Mouse (Mus musculus): Measurements from ENCODE around the gene Six2. TPM values are rescaled to one million over a fixed set of nuclear protein-coding genes. Genes with fewer than 3 reads are reported as not detected.

Six2 gene
- polyA plus RNA-seq, 1 experiment from 2014 or later, result not detected

- 5% methylated on average over 21 of the region's 21 CpGs for WGBS (ENCODE audit: insufficient replicate concordance)
- TF ChIP-seq CTCF (IDR thresholded peaks at IDR 0.05; ENCODE audit: low read depth) (no peak), EP300 (IDR thresholded peaks at IDR 0.05; ENCODE audit: low read depth) (no peak)
- Histone ChIP-seq H3K4me1 (ENCODE audit: insufficient read depth) (no peaks in the 10 kb centered on the region), H3K4me2 (ENCODE audit: low read depth, low read length) (no peak overlapping the region), H3K27me3 (ENCODE audit: insufficient read depth, low read length) (peaks cover 86% of the 10 kb centered on the region), H3K9me3 (ENCODE audit: low read length) (no peaks in the 10 kb centered on the region), H3K27ac (ENCODE audit: low read depth) (no peak overlapping the region), H3K36me3 (replicated peaks; ENCODE audit: insufficient read depth, low read length) (no peaks in the 10 kb centered on the region), H3K4me3 (ENCODE audit: low read depth, low read length) (no peak overlapping the region), H3K9ac (replicated peaks) (no peak overlapping the region)
- ATAC-seq, result no peak
- no peak for DNase-seq
Observed at GRCm38 (mm10) chr17:85680116-85680850, 7.8 kb downstream of the Six2 start.

- Histone ChIP-seq H3K36me3 (replicated peaks; ENCODE audit: insufficient read depth, low read length) (no peaks in the 10 kb centered on the region), H3K4me1 (ENCODE audit: insufficient read depth) (no peaks in the 10 kb centered on the region), H3K27me3 (ENCODE audit: insufficient read depth, low read length) (peaks cover 83% of the 10 kb centered on the region), H3K9ac (replicated peaks) (no peak overlapping the region), H3K9me3 (ENCODE audit: low read length) (no peaks in the 10 kb centered on the region), H3K4me3 (ENCODE audit: low read depth, low read length) (no peak overlapping the region), H3K27ac (ENCODE audit: low read depth) (no peak overlapping the region), H3K4me2 (ENCODE audit: low read depth, low read length) (no peak overlapping the region)
- DNase-seq (no peak), ATAC-seq (no peak)
- WGBS (ENCODE audit: insufficient replicate concordance), result 3% methylated on average over 15 of the region's 15 CpGs
- peak; percentile 12; the same call in 1 of the 2 replicates for TF ChIP-seq CTCF (IDR thresholded peaks at IDR 0.05; ENCODE audit: low read depth)
- TF ChIP-seq EP300 (IDR thresholded peaks at IDR 0.05; ENCODE audit: low read depth), result no peak
Observed at GRCm38 (mm10) chr17:85679651-85680050, 8.4 kb downstream of the Six2 start.

GRCm38 (mm10) chr17:85664618-85665320, 23.3 kb downstream of the Six2 start:
- peak; percentile 61 for DNase-seq
- H3K27ac ChIP-seq (ENCODE audit: low read depth), result no peak overlapping the region
- H3K27me3 ChIP-seq (ENCODE audit: insufficient read depth, low read length), result peaks cover 40% of the 10 kb centered on the region
- TF ChIP-seq CTCF (IDR thresholded peaks at IDR 0.05; ENCODE audit: low read depth) (peak; percentile 74), EP300 (IDR thresholded peaks at IDR 0.05; ENCODE audit: low read depth) (no peak)
- H3K4me3 ChIP-seq (ENCODE audit: low read depth, low read length), result no peak overlapping the region
- no peaks in the 10 kb centered on the region for H3K4me1 ChIP-seq (ENCODE audit: insufficient read depth)
- 2% methylated on average over 20 of the region's 20 CpGs for WGBS (ENCODE audit: insufficient replicate concordance)
- H3K36me3 ChIP-seq (replicated peaks; ENCODE audit: insufficient read depth, low read length), result no peaks in the 10 kb centered on the region
- H3K9me3 ChIP-seq (ENCODE audit: low read length), result no peaks in the 10 kb centered on the region
- peak overlapping the region; percentile 32; the same call in 1 of the 2 replicates for H3K4me2 ChIP-seq (ENCODE audit: low read depth, low read length)
- no peak overlapping the region for H3K9ac ChIP-seq (replicated peaks)
- no peak for ATAC-seq

- Histone ChIP-seq H3K36me3 (replicated peaks; ENCODE audit: insufficient read depth, low read length) (no peaks in the 10 kb centered on the region), H3K27ac (ENCODE audit: low read depth) (no peak overlapping the region), H3K4me1 (ENCODE audit: insufficient read depth) (no peaks in the 10 kb centered on the region), H3K27me3 (ENCODE audit: insufficient read depth, low read length) (peaks cover 41% of the 10 kb centered on the region), H3K4me2 (ENCODE audit: low read depth, low read length) (no peak overlapping the region), H3K9ac (replicated peaks) (no peak overlapping the region), H3K9me3 (ENCODE audit: low read length) (no peaks in the 10 kb centered on the region), H3K4me3 (ENCODE audit: low read depth, low read length) (no peak overlapping the region)
- WGBS (ENCODE audit: insufficient replicate concordance), result 26% methylated on average over 2 of the region's 2 CpGs
- TF ChIP-seq EP300 (IDR thresholded peaks at IDR 0.05; ENCODE audit: low read depth), result no peak
- no peak for TF ChIP-seq CTCF (IDR thresholded peaks at IDR 0.05; ENCODE audit: low read depth)
- DNase-seq (no peak), ATAC-seq (no peak)
Observed at GRCm38 (mm10) chr17:85664202-85664601, 23.9 kb downstream of the Six2 start.

- ATAC-seq, result no peak
- H3K4me2 ChIP-seq (ENCODE audit: low read depth, low read length), result no peak overlapping the region
- H3K27me3 ChIP-seq (ENCODE audit: insufficient read depth, low read length), result peaks cover 37% of the 10 kb centered on the region
- no peak for TF ChIP-seq CTCF (IDR thresholded peaks at IDR 0.05; ENCODE audit: low read depth)
- no peak for TF ChIP-seq EP300 (IDR thresholded peaks at IDR 0.05; ENCODE audit: low read depth)
- H3K4me1 ChIP-seq (ENCODE audit: insufficient read depth), result no peaks in the 10 kb centered on the region
- DNase-seq, result no peak
- H3K36me3 ChIP-seq (replicated peaks; ENCODE audit: insufficient read depth, low read length), result no peaks in the 10 kb centered on the region
- no peak overlapping the region for H3K9ac ChIP-seq (replicated peaks)
- H3K4me3 ChIP-seq (ENCODE audit: low read depth, low read length), result no peak overlapping the region
- WGBS (ENCODE audit: insufficient replicate concordance), result 67% methylated on average over 5 of the region's 5 CpGs
- no peak overlapping the region for H3K27ac ChIP-seq (ENCODE audit: low read depth)
- no peaks in the 10 kb centered on the region for H3K9me3 ChIP-seq (ENCODE audit: low read length)
Observed at GRCm38 (mm10) chr17:85661521-85661920, 26.6 kb downstream of the Six2 start.

GRCm38 (mm10) chr17:85660016-85660415, 28.1 kb downstream of the Six2 start:
- H3K4me2 ChIP-seq (ENCODE audit: low read depth, low read length), result no peak overlapping the region
- ATAC-seq (no peak), DNase-seq (no peak)
- H3K9me3 ChIP-seq (ENCODE audit: low read length), result no peaks in the 10 kb centered on the region
- H3K9ac ChIP-seq (replicated peaks), result no peak overlapping the region
- H3K4me1 ChIP-seq (ENCODE audit: insufficient read depth), result no peaks in the 10 kb centered on the region
- no peak overlapping the region for H3K27ac ChIP-seq (ENCODE audit: low read depth)
- 67% methylated on average over 1 of the region's 1 CpGs for WGBS (ENCODE audit: insufficient replicate concordance)
- no peak overlapping the region for H3K4me3 ChIP-seq (ENCODE audit: low read depth, low read length)
- H3K36me3 ChIP-seq (replicated peaks; ENCODE audit: insufficient read depth, low read length), result no peaks in the 10 kb centered on the region
- TF ChIP-seq CTCF (IDR thresholded peaks at IDR 0.05; ENCODE audit: low read depth) (no peak), EP300 (IDR thresholded peaks at IDR 0.05; ENCODE audit: low read depth) (no peak)
- peaks cover 28% of the 10 kb centered on the region for H3K27me3 ChIP-seq (ENCODE audit: insufficient read depth, low read length)
